In the genomic region with DNA sequence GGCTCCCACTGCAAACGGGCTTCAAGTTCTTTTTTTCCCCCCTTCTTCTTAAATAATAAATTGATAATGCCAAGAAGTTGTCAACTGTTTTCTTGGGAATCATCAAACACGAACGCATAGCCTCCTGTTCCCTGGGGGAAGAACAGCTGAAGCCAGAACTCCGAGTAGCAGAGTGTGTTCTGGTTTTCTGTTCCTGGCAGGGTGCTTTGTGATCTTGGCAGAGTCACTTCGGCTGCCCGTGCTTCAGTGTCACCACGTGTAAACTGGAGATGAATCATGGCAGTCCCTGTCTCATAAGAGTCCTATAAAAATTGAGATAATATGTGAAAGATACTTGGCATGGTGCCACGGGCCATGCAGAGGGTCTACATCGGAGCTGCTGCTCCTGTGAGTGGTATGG, we compare ENCODE assay signal across 12 mouse cellular contexts.
A peak's percentile ranks its signal among the peaks of the same experiment; 100 is the strongest.
DNase-seq lines count a peak whose midpoint lies in the region.
"Had no signal": no experiment of that assay in that cellular context is flagged by ENCODE, and none has a peak within 500 bp of the region (broad histone marks: within the 10 kb centered on the region; RNA-seq: fewer than 3 reads in every experiment).

No protein-coding gene starts in this region.

- DNase-seq in cerebellum, adult 11-12 months: peak; percentile 11
- no peak for DNase-seq in cerebellum, adult 9-11 months
- DNase-seq in heart, postnatal 10 days: peak; percentile 18 to 30
- DNase-seq in heart, adult 8-10 months (ENCODE audit: low spot score): no peak
- peak; percentile 9 for DNase-seq in urinary bladder, postnatal 14 days (ENCODE audit: low spot score)
- DNase-seq in urinary bladder, adult 18-20 months (ENCODE audit: low spot score in 2 of 2): no peak
- no peak for DNase-seq in ovary, postnatal 10 days (ENCODE audit: low spot score)
- DNase-seq in midbrain, embryonic 10.5 days (ENCODE audit: low spot score): no peak
- DNase-seq: kidney, postnatal 25 days; thymus, adult 2 months had no signal

- intact Hi-C loops in heart, postnatal 10 days (cut with DNase I): no loop called here

- no peak overlapping the region for H3K27ac ChIP-seq in midbrain, embryonic 10.5 days (replicated peaks)
- H3K27ac ChIP-seq: limb, embryonic 10.5 days; liver, embryonic 15.5 days had no signal

- peaks cover 3% of the 10 kb centered on the region; the same call in 1 of the 2 replicates for H3K9me3 ChIP-seq in midbrain, embryonic 10.5 days (replicated peaks)
- H3K9me3 ChIP-seq: limb, embryonic 10.5 days had no signal

- no peaks in the 10 kb centered on the region for H3K4me1 ChIP-seq in midbrain, embryonic 10.5 days
- H3K4me1 ChIP-seq: liver, embryonic 15.5 days had no signal

- no peak overlapping the region for H3K4me3 ChIP-seq in midbrain, embryonic 10.5 days
- H3K4me3 ChIP-seq: limb, embryonic 10.5 days; liver, embryonic 15.5 days had no signal

- H3K27me3 ChIP-seq in midbrain, embryonic 10.5 days (ENCODE audit: low read depth, poor library complexity, severe bottlenecking): no peaks in the 10 kb centered on the region
- H3K27me3 ChIP-seq: liver, embryonic 15.5 days had no signal

- 86% methylated on average over 9 of the region's 9 CpGs for WGBS in midbrain, embryonic 10.5 days

- H3K36me3 ChIP-seq in midbrain, embryonic 10.5 days: no peaks in the 10 kb centered on the region
- H3K36me3 ChIP-seq: limb, embryonic 10.5 days; liver, embryonic 15.5 days had no signal

Comparison
In these comparisons a context has a peak if more than half of its experiments do, and no peak if none do; other contexts are left out.
1. DNase-seq: peak in cerebellum, adult 11-12 months (single experiment), heart, postnatal 10 days (2 of 2) and urinary bladder, postnatal 14 days (single experiment); none in cerebellum, adult 9-11 months (single experiment), heart, adult 8-10 months (single experiment), urinary bladder, adult 18-20 months (0 of 2), ovary, postnatal 10 days (single experiment) and midbrain, embryonic 10.5 days (single experiment).